Mouse (Mus musculus): ENCODE results near the gene Rnf31. TPM values are rescaled to one million over a fixed set of nuclear protein-coding genes. Genes with fewer than 3 reads are reported as not detected.

Rnf31 gene
- total and polyA plus RNA-seq, 2 experiments from 2014 or later = 18.9 to 24.2 TPM

GRCm38 (mm10) chr14:55581981-55582681, 9.4 kb upstream of the Rnf31 start:
- Histone ChIP-seq H3K27ac (ENCODE audit: low read depth, low read length) (no peak overlapping the region), H3K9me3 (ENCODE audit: low read length) (no peaks in the 10 kb centered on the region), H3K4me2 (ENCODE audit: low read depth) (no peak overlapping the region), H3K9ac (no peak overlapping the region), H3K36me3 (ENCODE audit: insufficient read depth) (peaks cover 19% of the 10 kb centered on the region), H3K27me3 (ENCODE audit: insufficient read depth, low read length) (no peaks in the 10 kb centered on the region), H3K4me3 (ENCODE audit: low read depth, low read length) (no peak overlapping the region), H3K4me1 (ENCODE audit: insufficient read depth) (no peaks in the 10 kb centered on the region; the same call in 1 of the 2 replicates)
- DNase-seq (no peak), ATAC-seq (no peak)
- peak; percentile 36 for TF ChIP-seq CTCF (IDR thresholded peaks at IDR 0.05; ENCODE audit: low read depth)
- WGBS = 73% methylated on average over 9 of the region's 9 CpGs

- Histone ChIP-seq H3K4me1 (ENCODE audit: insufficient read depth) (no peaks in the 10 kb centered on the region), H3K4me3 (ENCODE audit: low read depth, low read length) (peak overlapping the region; percentile 48), H3K36me3 (ENCODE audit: insufficient read depth) (peaks cover 19% of the 10 kb centered on the region), H3K4me2 (ENCODE audit: low read depth) (peak overlapping the region; percentile 68), H3K9me3 (ENCODE audit: low read length) (no peaks in the 10 kb centered on the region), H3K27ac (ENCODE audit: low read depth, low read length) (no peak overlapping the region), H3K9ac (peak overlapping the region; percentile 60), H3K27me3 (ENCODE audit: insufficient read depth, low read length) (no peaks in the 10 kb centered on the region)
- TF ChIP-seq CTCF (IDR thresholded peaks at IDR 0.05; ENCODE audit: low read depth) = no peak
- 0 out of 2 replicates have a peak, but pooled peaks have one; percentile 2 for ATAC-seq
- no peak for DNase-seq
- 42% methylated on average over 5 of the region's 5 CpGs for WGBS
Observed at GRCm38 (mm10) chr14:55584303-55584701, 7.2 kb upstream of the Rnf31 start.

- Histone ChIP-seq H3K27me3 (ENCODE audit: insufficient read depth, low read length) (no peaks in the 10 kb centered on the region), H3K36me3 (ENCODE audit: insufficient read depth) (peaks cover 17% of the 10 kb centered on the region), H3K4me2 (ENCODE audit: low read depth) (peak within 1 kb of the TSS; percentile 68), H3K4me3 (ENCODE audit: low read depth, low read length) (peak within 1 kb of the TSS; percentile 48), H3K27ac (ENCODE audit: low read depth, low read length) (0 out of 2 replicates have a peak within 1 kb of the TSS, but pooled peaks have one; percentile 3), H3K9ac (peak within 1 kb of the TSS; percentile 60), H3K9me3 (ENCODE audit: low read length) (no peaks in the 10 kb centered on the region), H3K4me1 (ENCODE audit: insufficient read depth) (peaks cover 2% of the 10 kb centered on the region; the same call in 1 of the 2 replicates)
- 5% methylated on average over 43 of the region's 43 CpGs for WGBS
- DNase-seq = no peak
- no peak for TF ChIP-seq CTCF (IDR thresholded peaks at IDR 0.05; ENCODE audit: low read depth)
- ATAC-seq = peak; percentile 89
Observed at GRCm38 (mm10) chr14:55584702-55585565, 6.6 kb upstream of the Rnf31 start, which contains the start of gene Emc9. Emc9 (minus strand) TSS chr14:55585302.

GRCm38 (mm10) chr14:55585566-55585960, 5.9 kb upstream of the Rnf31 start:
- H3K9ac ChIP-seq = no peak overlapping the region
- no peak overlapping the region for H3K27ac ChIP-seq (ENCODE audit: low read depth, low read length)
- H3K9me3 ChIP-seq (ENCODE audit: low read length) = no peaks in the 10 kb centered on the region
- WGBS = 68% methylated on average over 6 of the region's 6 CpGs
- DNase-seq (no peak), ATAC-seq (no peak)
- peaks cover 5% of the 10 kb centered on the region; the same call in 1 of the 2 replicates for H3K4me1 ChIP-seq (ENCODE audit: insufficient read depth)
- H3K27me3 ChIP-seq (ENCODE audit: insufficient read depth, low read length) = no peaks in the 10 kb centered on the region
- H3K4me2 ChIP-seq (ENCODE audit: low read depth) = peak overlapping the region; percentile 68
- no peak for TF ChIP-seq CTCF (IDR thresholded peaks at IDR 0.05; ENCODE audit: low read depth)
- H3K4me3 ChIP-seq (ENCODE audit: low read depth, low read length) = peak overlapping the region; percentile 48
- H3K36me3 ChIP-seq (ENCODE audit: insufficient read depth) = peaks cover 10% of the 10 kb centered on the region

- Histone ChIP-seq H3K4me1 (ENCODE audit: insufficient read depth) (peaks cover 5% of the 10 kb centered on the region; the same call in 1 of the 2 replicates), H3K27ac (ENCODE audit: low read depth, low read length) (no peak overlapping the region), H3K36me3 (ENCODE audit: insufficient read depth) (peaks cover 7% of the 10 kb centered on the region), H3K4me3 (ENCODE audit: low read depth, low read length) (no peak overlapping the region), H3K4me2 (ENCODE audit: low read depth) (no peak overlapping the region), H3K27me3 (ENCODE audit: insufficient read depth, low read length) (no peaks in the 10 kb centered on the region), H3K9me3 (ENCODE audit: low read length) (no peaks in the 10 kb centered on the region), H3K9ac (no peak overlapping the region)
- WGBS = 96% methylated on average over 2 of the region's 2 CpGs
- DNase-seq (no peak), ATAC-seq (no peak)
- TF ChIP-seq CTCF (IDR thresholded peaks at IDR 0.05; ENCODE audit: low read depth) = no peak
Observed at GRCm38 (mm10) chr14:55586149-55586548, 5.4 kb upstream of the Rnf31 start.

- no peak overlapping the region for H3K27ac ChIP-seq (ENCODE audit: low read depth, low read length)
- WGBS = 93% methylated on average over 5 of the region's 5 CpGs
- TF ChIP-seq CTCF (IDR thresholded peaks at IDR 0.05; ENCODE audit: low read depth) = no peak
- DNase-seq (no peak), ATAC-seq (no peak)
- H3K36me3 ChIP-seq (ENCODE audit: insufficient read depth) = peaks cover 8% of the 10 kb centered on the region; the same call in 1 of the 2 replicates
- H3K9me3 ChIP-seq (ENCODE audit: low read length) = no peaks in the 10 kb centered on the region
- H3K4me1 ChIP-seq (ENCODE audit: insufficient read depth) = peaks cover 19% of the 10 kb centered on the region
- no peaks in the 10 kb centered on the region for H3K27me3 ChIP-seq (ENCODE audit: insufficient read depth, low read length)
- H3K4me2 ChIP-seq (ENCODE audit: low read depth) = no peak overlapping the region
- H3K9ac ChIP-seq = no peak overlapping the region
- H3K4me3 ChIP-seq (ENCODE audit: low read depth, low read length) = no peak overlapping the region
Observed at GRCm38 (mm10) chr14:55589271-55589670, 2.2 kb upstream of the Rnf31 start.

Data from forebrain, postnatal 0 days (tissue).